Mouse (Mus musculus): ENCODE data around the gene Tex46. TPM values are rescaled to one million over a fixed set of nuclear protein-coding genes. Genes with fewer than 3 reads are reported as not detected.

Tex46 gene
- polyA plus RNA-seq, 1 experiment from 2014 or later, result not detected

DNA sequence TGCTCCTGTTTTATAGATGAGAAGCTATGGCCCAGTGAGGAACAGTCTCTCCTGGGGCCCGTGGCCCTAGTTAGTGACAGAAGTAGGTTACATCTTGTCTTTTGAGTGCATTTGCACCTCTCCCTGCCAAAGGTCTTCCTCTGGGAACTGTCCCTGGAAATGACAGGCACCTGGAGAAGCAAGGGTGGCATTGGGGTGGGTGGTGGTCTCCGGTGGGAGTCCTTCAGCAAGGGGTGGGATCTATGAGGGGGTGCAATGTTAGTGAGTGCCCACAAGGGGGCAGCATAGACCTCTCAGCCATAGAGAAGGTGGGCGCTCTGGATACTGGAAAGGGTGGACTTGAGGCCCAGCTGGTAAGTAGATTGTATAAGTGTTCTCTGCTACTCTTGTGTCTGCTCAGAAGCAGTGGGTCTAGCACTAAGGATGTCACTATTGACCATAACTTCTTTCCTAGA, 41.1 kb downstream of the Tex46 start:
- H3K9ac ChIP-seq (replicated peaks; ENCODE audit: low read depth, low read length), result no peak overlapping the region
- H3K36me3 ChIP-seq (ENCODE audit: control insufficient read depth, insufficient read depth, low read length), result peaks cover 7% of the 10 kb centered on the region
- 63% methylated on average over 3 of the region's 3 CpGs for WGBS
- ATAC-seq (ENCODE audit: insufficient number of reproducible peaks, insufficient read depth, low FRiP score, low read depth), result no peak
- H3K4me2 ChIP-seq (replicated peaks; ENCODE audit: low read depth, low read length), result no peak overlapping the region
- H3K27me3 ChIP-seq (ENCODE audit: control insufficient read depth, insufficient read depth, low read length), result no peaks in the 10 kb centered on the region
- H3K9me3 ChIP-seq (ENCODE audit: control insufficient read depth, low read depth, low read length), result peaks cover 4% of the 10 kb centered on the region; the same call in 1 of the 2 replicates
- peaks cover 13% of the 10 kb centered on the region; the same call in 1 of the 2 replicates for H3K4me1 ChIP-seq (ENCODE audit: control insufficient read depth, insufficient read depth, low read length)
- H3K27ac ChIP-seq (ENCODE audit: low read length), result no peak overlapping the region
- no peak overlapping the region for H3K4me3 ChIP-seq (ENCODE audit: low read depth, low read length)

DNA sequence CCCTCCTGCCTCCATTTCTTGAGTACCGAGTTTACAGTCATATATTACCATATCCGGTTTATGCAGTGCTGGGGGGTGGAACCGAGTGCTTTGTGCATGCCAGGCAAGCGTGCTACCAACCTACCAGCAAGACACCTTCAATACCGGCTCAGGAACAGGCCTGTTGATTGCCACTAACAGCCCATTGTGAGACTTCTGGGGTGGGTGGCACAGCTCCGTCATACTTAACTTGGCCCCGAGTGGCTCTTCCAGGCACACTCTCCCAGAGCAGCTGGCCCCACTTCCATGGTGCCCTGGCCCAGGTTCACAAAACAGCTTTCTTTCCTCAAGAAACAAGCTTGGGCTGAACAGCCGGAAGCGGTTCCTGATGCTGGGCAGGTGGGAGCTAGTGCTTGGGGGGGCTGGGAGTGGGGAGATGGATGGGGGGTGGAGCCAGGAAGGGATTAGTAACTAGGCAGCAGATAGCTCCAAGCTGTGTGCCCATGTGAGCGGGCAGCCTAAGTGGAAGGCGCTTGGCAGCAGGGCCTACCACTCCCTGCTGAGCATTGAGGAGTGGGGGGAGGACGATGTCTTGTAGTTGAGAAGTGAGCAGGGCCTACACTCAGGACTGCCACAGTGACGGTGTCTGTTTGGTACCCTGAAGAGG, 41.8 kb downstream of the Tex46 start:
- H3K4me1 ChIP-seq (ENCODE audit: control insufficient read depth, insufficient read depth, low read length), result peaks cover 13% of the 10 kb centered on the region; the same call in 1 of the 2 replicates
- no peak overlapping the region for H3K4me2 ChIP-seq (replicated peaks; ENCODE audit: low read depth, low read length)
- no peaks in the 10 kb centered on the region for H3K27me3 ChIP-seq (ENCODE audit: control insufficient read depth, insufficient read depth, low read length)
- peaks cover 7% of the 10 kb centered on the region for H3K36me3 ChIP-seq (ENCODE audit: control insufficient read depth, insufficient read depth, low read length)
- no peak overlapping the region for H3K4me3 ChIP-seq (ENCODE audit: low read depth, low read length)
- no peak for ATAC-seq (ENCODE audit: insufficient number of reproducible peaks, insufficient read depth, low FRiP score, low read depth)
- H3K9me3 ChIP-seq (ENCODE audit: control insufficient read depth, low read depth, low read length), result peaks cover 1% of the 10 kb centered on the region; the same call in 1 of the 2 replicates
- no peak overlapping the region for H3K9ac ChIP-seq (replicated peaks; ENCODE audit: low read depth, low read length)
- WGBS, result 70% methylated on average over 13 of the region's 13 CpGs
- no peak overlapping the region for H3K27ac ChIP-seq (ENCODE audit: low read length)

GRCm38 (mm10) chr4:136652528-136652910, 42.3 kb downstream of the Tex46 start:
- no peak overlapping the region for H3K4me3 ChIP-seq (ENCODE audit: low read depth, low read length)
- H3K4me2 ChIP-seq (replicated peaks; ENCODE audit: low read depth, low read length), result no peak overlapping the region
- H3K9me3 ChIP-seq (ENCODE audit: control insufficient read depth, low read depth, low read length), result no peaks in the 10 kb centered on the region
- no peaks in the 10 kb centered on the region for H3K27me3 ChIP-seq (ENCODE audit: control insufficient read depth, insufficient read depth, low read length)
- ATAC-seq (ENCODE audit: insufficient number of reproducible peaks, insufficient read depth, low FRiP score, low read depth), result no peak
- H3K4me1 ChIP-seq (ENCODE audit: control insufficient read depth, insufficient read depth, low read length), result peaks cover 13% of the 10 kb centered on the region; the same call in 1 of the 2 replicates
- no peak overlapping the region for H3K27ac ChIP-seq (ENCODE audit: low read length)
- H3K9ac ChIP-seq (replicated peaks; ENCODE audit: low read depth, low read length), result no peak overlapping the region
- H3K36me3 ChIP-seq (ENCODE audit: control insufficient read depth, insufficient read depth, low read length), result peaks cover 7% of the 10 kb centered on the region
- WGBS, result 73% methylated on average over 11 of the region's 11 CpGs

- H3K9me3 ChIP-seq (ENCODE audit: control insufficient read depth, low read depth, low read length), result no peaks in the 10 kb centered on the region
- H3K4me3 ChIP-seq (ENCODE audit: low read depth, low read length), result no peak overlapping the region
- no peaks in the 10 kb centered on the region for H3K27me3 ChIP-seq (ENCODE audit: control insufficient read depth, insufficient read depth, low read length)
- WGBS, result 67% methylated on average over 6 of the region's 6 CpGs
- H3K9ac ChIP-seq (replicated peaks; ENCODE audit: low read depth, low read length), result no peak overlapping the region
- ATAC-seq (ENCODE audit: insufficient number of reproducible peaks, insufficient read depth, low FRiP score, low read depth), result no peak
- peaks cover 7% of the 10 kb centered on the region for H3K36me3 ChIP-seq (ENCODE audit: control insufficient read depth, insufficient read depth, low read length)
- H3K4me1 ChIP-seq (ENCODE audit: control insufficient read depth, insufficient read depth, low read length), result peaks cover 13% of the 10 kb centered on the region; the same call in 1 of the 2 replicates
- H3K27ac ChIP-seq (ENCODE audit: low read length), result no peak overlapping the region
- H3K4me2 ChIP-seq (replicated peaks; ENCODE audit: low read depth, low read length), result no peak overlapping the region
Observed at GRCm38 (mm10) chr4:136653019-136653418, 42.8 kb downstream of the Tex46 start.

DNA sequence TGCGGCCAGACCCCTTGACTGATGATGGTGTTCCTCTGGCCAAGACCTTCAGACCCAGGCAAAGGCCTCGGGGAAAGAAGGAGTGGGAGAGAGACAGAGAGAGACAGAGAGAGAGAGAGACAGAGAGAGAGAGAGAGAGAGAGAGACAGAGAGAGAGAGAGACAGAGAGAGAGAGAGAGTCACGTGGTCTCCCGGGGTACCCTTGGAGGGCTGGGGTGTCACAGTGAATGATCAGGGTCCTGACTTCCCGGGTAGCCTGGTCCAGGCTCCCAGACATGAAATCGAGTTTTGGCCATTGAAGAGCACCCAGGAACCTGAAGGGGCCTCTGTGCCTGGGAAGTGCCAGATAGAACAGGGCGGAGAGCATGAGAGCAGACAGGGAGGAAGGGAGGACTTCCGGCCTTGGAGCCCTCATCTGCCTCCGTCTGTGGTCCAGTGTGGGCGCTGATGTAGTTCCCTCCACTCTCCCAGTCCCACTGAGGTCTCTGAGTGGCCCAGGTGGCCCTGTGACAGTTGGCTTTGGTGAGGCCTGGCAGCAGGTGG, 43.5 kb downstream of the Tex46 start:
- H3K4me1 ChIP-seq (ENCODE audit: control insufficient read depth, insufficient read depth, low read length), result peaks cover 13% of the 10 kb centered on the region; the same call in 1 of the 2 replicates
- no peak for ATAC-seq (ENCODE audit: insufficient number of reproducible peaks, insufficient read depth, low FRiP score, low read depth)
- H3K9me3 ChIP-seq (ENCODE audit: control insufficient read depth, low read depth, low read length), result no peaks in the 10 kb centered on the region
- H3K27me3 ChIP-seq (ENCODE audit: control insufficient read depth, insufficient read depth, low read length), result no peaks in the 10 kb centered on the region
- H3K4me2 ChIP-seq (replicated peaks; ENCODE audit: low read depth, low read length), result no peak overlapping the region
- peaks cover 11% of the 10 kb centered on the region for H3K36me3 ChIP-seq (ENCODE audit: control insufficient read depth, insufficient read depth, low read length)
- H3K27ac ChIP-seq (ENCODE audit: low read length), result no peak overlapping the region
- H3K9ac ChIP-seq (replicated peaks; ENCODE audit: low read depth, low read length), result no peak overlapping the region
- no peak overlapping the region for H3K4me3 ChIP-seq (ENCODE audit: low read depth, low read length)
- WGBS, result 82% methylated on average over 10 of the region's 10 CpGs

- no peak overlapping the region for H3K27ac ChIP-seq (ENCODE audit: low read length)
- no peak overlapping the region for H3K4me2 ChIP-seq (replicated peaks; ENCODE audit: low read depth, low read length)
- H3K9me3 ChIP-seq (ENCODE audit: control insufficient read depth, low read depth, low read length), result no peaks in the 10 kb centered on the region
- no peak overlapping the region for H3K4me3 ChIP-seq (ENCODE audit: low read depth, low read length)
- WGBS, result 63% methylated on average over 3 of the region's 3 CpGs
- ATAC-seq (ENCODE audit: insufficient number of reproducible peaks, insufficient read depth, low FRiP score, low read depth), result no peak
- peaks cover 19% of the 10 kb centered on the region for H3K36me3 ChIP-seq (ENCODE audit: control insufficient read depth, insufficient read depth, low read length)
- no peaks in the 10 kb centered on the region for H3K27me3 ChIP-seq (ENCODE audit: control insufficient read depth, insufficient read depth, low read length)
- no peak overlapping the region for H3K9ac ChIP-seq (replicated peaks; ENCODE audit: low read depth, low read length)
- H3K4me1 ChIP-seq (ENCODE audit: control insufficient read depth, insufficient read depth, low read length), result no peaks in the 10 kb centered on the region
Observed at GRCm38 (mm10) chr4:136657914-136658313, 47.7 kb downstream of the Tex46 start.

Small RNA genes lying within 50 kb of the gene (microRNA-seq; reads per million reads assigned to microRNA genes)
- gene Gm22180, result not detected

Other genes with a start within 250 kb of the Tex46 start
- gene Htr1d, start 186.9 kb upstream of the Tex46 start, polyA plus RNA-seq (2014; fragmentation: Nextera tagmentation; extraction: Ambion mirVana), result 0.31 and 0.42 TPM in 2 replicates
- gene 6030445D17Rik, start 148.2 kb upstream of the Tex46 start, polyA plus RNA-seq (2014; fragmentation: Nextera tagmentation; extraction: Ambion mirVana), result 0.46 and 0.48 TPM in 2 replicates
- gene Luzp1, start 140.7 kb upstream of the Tex46 start, polyA plus RNA-seq (2014; fragmentation: Nextera tagmentation; extraction: Ambion mirVana), result 114 and 128 TPM in 2 replicates
- 52.7 and 55.6 TPM in 2 replicates for gene Kdm1a, start 7.7 kb upstream of the Tex46 start, polyA plus RNA-seq (2014; fragmentation: Nextera tagmentation; extraction: Ambion mirVana)
- gene Lactbl1, start 12.2 kb downstream of the Tex46 start, polyA plus RNA-seq (2014; fragmentation: Nextera tagmentation; extraction: Ambion mirVana), result 0.10 TPM in 1 of 2 replicates, not detected in the other
- gene Ephb2, start 225.6 kb downstream of the Tex46 start, polyA plus RNA-seq (2014; fragmentation: Nextera tagmentation; extraction: Ambion mirVana), result 7.5 and 7.6 TPM in 2 replicates